Mouse (Mus musculus) ovary, postnatal 10 days (tissue): ENCODE measurements at regions not wholly inside any gene's neighbourhood (a gene's known extent, or its start where the extent isn't known, plus 50 kb on each side); places are given as distances from the start of the nearest gene placed in this dataset.

Source experiments
- DNase-seq: peaks from one replicate; pipeline ENCODE4 v3.0.0; 2022; ENCODE audit warnings: low spot score

DNA sequence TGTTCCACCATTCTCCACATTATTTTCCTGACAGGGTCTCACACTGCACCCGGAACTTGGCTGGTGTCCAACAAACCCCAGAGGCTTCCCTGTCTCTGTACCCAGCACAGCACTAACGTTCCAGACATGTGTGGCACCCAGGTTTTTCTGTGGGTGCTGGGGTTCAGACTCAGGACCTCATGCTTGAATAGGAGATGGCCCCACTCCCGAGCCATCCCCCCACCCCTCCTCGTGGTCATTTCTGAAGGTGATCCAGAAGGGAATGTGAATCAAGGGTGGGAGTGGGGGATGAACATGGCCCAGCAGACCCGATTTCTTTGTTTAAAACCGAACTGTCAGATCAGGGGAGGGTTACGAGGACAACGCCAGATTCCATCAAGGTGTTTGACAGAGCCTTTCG is 245.6 kb downstream of the Tbc1d1 start:
- no peak for DNase-seq

DNA sequence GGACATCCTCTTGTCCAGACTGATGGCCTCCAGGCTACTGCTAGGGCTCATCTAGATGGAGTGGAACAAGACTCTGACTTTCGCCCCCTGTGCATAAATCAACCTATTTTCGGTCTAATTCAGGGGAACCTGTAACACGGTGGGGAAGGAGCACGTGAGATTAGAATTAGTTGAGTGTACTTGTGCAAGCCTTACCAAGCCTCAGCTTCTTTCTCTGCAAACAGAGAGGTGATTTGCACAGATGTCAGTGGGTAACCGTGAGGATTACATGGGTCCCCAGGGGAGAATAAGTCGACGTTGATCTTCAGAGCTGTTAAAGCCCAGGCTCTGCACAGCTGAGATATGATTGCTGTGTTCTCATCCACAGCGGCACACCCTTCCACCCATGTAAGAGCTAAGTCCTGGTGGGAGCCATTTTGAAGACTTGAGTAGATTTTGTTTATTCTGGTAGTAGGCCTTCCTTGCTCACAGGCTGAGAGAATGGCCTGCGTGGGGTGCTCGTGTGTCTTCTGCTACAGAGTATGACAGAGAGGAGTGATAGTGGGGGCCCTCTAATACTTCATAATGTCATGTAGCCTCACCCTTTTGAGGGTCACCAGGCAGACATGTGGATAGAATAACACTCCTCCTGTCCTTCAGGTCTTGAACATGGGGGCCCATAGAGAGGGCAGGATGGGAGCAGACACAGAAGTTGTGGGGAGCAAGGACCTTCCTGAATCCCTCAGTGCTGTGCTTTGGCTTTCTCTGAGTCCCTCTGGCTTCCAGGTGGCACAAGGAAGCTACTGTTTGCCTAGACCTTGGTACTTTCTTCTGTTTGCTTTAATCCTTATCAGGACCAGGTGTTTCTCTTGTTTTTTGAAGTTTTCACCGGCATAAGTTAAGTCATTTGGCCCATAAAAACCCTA is 247.2 kb downstream of the Tbc1d1 start:
- no peak for DNase-seq

DNA sequence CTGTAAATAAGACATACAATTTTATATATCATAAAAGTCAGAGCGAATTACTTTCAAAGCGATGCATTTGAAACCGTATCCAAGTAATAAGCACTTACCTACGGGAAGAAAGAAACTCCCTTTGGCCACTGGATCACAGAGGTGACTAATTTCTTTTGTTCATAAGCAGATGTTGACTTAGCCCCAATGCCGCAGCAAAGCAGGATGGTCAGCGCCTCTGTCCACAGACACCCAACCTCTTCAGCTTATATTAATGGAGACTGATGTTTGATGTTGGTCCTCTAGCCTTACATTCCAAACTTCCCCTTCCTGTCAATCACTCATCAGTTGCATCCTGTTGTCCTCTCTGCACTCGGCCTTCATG is 247.9 kb downstream of the Tbc1d1 start:
- no peak for DNase-seq

DNA sequence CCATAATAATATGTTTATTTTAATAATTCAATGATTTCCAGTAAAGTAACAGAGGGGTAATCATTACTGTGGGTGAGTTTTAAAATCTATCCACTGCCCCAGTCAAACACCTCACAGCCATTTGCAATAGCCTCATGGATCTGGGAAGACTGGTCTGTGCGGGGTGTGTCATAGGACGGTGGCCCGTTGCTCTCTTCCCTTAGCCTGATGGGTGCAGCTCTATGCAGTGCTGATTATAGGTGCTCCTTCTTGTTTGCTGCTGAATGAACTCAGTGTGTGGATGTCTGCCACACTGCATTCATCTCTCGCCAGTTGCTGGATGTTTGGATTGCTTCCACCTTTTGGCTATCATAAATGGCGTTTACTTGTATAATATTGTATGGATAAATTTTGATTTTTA is 248.4 kb downstream of the Tbc1d1 start:
- DNase-seq, result no peak

DNA sequence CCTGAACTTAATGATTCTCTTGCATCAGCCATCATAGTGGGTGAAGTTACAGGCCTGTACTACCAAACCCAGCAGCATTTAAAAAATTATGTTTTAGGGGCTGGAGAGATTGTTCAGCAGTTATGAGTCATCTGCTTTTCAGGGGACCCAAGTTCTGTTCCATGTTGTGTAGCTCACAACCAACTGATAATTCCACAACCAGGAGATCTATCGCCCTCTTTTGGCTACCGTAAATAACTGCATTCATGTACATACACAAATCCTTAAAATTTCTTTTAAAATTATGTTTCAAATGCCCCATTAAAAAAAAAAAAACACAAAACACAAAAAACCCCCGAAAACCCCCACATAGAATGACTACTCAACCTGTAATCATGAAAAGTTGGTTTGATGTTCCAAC is 252.8 kb downstream of the Tbc1d1 start:
- no peak for DNase-seq

DNA sequence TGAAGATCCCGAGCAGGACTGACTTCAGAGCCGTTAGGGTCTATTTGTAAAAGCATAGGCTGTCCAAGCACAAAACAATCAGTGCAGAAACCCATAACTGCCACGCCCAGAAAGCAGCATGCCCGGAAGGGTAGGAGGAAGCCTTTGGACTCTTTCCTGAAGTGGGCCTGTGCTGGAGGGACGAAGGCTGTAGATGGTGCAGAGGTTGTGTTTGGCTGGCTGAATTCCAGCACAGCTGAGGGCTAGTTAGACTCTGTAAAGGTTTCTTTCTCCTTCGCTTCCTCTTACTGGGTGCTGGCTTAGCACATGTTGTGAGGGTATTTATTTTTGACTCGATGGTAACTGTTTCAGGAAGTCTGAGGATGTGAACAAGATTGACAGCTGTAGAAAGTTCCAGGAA is 254.5 kb downstream of the Tbc1d1 start:
- no peak for DNase-seq

DNA sequence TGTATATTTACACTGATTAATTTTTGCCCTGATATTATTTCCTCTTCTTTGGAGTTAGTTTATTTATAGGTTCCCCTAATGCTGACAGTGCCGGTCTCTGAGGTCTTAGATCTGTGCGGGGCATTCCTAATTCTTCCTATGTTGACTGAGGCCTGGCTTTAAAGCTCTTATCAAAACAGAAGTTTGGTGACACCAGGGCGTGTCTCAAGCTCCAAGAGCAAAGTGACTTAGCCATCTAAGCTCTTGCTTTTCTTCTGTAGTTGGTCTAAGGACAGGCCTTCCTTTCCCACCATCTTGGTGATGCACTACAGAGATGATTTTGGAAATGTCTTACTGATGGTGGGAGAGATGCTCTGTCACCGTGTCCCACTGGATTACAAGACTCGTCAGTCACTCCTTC is 258.4 kb downstream of the Tbc1d1 start:
- DNase-seq, result no peak

DNA sequence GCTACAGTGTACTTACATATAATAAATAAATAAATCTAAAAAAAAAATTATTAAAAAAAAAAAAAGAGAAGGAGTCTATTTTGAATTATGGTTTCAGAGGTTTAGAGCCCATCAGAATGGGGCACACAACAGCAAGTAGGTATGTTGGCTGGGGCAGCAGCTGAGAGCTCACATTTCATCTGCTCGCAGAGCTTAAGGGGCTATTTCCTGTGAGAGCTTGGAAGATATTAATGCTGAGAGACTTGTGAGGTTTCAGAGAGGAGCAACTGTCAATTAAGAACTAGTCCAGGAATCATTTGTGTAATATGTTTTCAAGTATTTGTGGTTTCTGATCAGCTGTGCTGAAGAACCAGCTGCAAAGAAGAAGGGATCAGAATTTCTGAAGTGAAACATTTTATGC is 263.3 kb downstream of the Tbc1d1 start:
- no peak for DNase-seq

DNA sequence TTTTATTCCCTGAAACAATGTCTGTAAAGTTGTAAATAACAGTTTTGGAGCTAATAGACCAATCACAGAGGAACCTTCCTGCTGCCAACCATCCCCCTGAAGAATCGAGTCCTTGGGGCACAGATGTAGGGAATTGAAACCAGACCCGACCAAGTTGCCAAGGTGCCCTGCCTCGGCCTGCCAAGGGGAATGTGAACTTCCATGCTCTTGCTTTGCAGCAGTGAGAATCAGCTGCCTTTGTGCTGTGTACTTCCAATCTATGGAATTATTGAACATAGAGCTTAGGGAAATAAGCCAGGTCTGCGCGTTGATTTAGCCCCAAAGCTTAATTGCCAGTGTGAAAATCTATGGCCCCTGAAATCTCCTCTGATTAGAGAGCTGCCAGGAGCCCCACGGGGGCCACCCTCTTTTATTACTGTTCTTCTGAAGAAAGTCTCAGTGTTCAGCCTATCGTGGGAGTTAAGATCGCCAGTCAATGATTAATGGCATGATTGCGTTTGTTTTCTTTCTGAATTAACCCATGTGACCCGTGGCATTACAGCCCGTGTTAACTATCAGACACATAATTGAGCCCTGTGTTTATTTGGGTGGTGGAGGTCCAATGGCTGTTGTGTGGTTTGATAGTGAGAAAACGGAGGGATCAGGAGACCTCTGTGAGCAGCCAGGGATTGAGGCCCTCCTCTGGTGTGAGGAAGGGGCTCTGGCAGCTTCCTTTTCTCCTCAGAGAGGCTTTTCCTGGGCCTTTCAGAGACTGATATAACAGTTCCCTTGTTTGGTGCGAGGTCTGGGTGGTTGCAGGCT is 266.9 kb downstream of the Tbc1d1 start:
- DNase-seq, result no peak

DNA sequence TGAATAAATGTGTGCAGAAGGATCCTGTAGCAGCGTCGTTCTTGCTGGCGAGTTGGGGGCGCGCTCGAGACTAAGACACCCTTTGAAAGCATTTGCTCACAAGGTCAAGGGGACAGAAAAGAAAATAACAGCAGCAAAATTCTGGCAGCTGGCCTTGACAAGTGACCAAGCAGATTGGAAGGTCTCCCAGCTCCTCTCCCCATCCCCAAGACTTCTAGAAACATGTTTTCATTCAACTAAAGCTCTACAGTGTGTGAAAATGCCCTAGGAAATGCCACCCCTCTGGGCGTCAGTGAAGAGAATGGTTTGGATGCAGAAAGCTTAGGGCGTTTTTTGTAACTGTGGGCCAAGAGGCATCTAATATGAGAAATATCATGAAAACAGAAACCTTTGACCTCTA is 272.7 kb downstream of the Tbc1d1 start:
- no peak for DNase-seq

DNA sequence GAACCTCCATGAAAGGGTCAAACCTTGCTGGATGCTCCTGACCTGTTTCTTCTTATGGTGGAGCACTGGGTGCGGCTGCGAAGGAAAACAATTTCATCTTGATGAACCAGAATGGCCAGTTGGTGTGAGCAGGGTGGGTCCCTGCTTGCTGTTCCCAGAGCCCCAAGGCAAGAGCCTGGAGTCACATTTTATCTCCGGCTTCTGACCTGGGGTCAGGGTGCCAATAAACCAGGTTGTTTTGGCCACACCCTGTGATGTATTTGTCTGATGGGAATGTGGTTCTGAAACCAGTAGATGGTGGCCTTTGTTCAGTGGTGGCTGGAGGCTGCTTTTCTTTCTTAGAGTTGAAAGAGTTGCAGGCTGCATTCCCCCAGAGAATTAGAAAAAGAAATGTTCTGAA is 274.4 kb downstream of the Tbc1d1 start:
- no peak for DNase-seq

DNA sequence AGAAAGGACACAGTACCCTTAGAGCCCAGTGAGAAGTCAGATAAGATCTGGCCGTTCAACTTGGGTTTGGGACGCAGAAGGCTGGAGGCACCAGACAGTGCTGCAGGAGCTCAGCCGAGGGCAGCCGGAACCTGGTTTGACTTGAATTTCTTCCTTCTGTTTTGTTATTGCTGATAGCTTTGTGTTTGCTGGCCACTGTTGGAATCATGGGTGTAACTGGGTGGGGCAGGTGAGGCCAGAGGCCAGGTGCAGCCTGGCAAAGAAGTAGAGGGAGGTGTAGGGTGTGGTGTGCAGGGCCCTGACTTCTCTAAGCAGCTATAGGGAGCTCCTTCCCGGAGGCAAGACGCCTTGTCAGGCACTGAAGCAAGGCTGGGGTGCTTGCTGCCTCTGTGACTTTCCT is 275.5 kb downstream of the Tbc1d1 start:
- no peak for DNase-seq

DNA sequence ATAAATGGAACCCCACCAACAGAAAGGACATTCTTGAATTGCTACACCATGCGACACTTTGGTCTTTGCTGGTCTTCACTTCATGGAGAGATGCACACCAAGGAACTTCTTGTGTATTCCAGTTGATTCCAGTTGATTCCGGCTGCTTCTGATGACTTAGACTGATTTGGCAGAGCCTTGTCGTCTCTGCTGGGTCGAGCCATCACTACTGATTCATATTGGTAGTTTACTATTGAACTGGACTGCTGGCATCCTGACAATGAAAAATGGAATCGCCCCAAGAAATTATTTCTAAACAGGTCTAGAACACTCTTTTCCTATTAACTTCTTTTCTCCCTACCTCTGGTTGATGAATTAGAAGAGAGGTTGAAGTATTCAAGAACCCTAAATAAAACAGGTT is 277.7 kb downstream of the Tbc1d1 start:
- no peak for DNase-seq

DNA sequence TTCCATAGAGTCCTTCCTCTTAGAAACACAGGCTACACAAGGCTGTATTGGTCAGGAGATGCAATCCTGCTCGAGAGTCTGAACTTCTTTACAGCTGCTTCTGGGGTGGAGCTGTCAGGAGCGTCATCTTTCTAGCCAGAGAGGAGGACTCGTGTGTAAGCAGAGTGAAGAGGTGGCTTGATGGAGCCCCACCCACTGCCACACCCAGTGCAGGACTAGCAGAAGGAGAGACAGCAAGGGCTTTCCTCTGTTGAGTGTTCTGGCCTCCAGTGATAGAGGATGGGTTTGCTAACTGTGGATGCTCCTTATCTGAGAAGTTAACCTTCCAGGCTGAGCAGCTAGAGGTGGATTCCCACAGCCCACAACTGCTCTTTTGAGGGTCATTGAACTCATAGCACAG is 279.4 kb downstream of the Tbc1d1 start:
- DNase-seq, result no peak

DNA sequence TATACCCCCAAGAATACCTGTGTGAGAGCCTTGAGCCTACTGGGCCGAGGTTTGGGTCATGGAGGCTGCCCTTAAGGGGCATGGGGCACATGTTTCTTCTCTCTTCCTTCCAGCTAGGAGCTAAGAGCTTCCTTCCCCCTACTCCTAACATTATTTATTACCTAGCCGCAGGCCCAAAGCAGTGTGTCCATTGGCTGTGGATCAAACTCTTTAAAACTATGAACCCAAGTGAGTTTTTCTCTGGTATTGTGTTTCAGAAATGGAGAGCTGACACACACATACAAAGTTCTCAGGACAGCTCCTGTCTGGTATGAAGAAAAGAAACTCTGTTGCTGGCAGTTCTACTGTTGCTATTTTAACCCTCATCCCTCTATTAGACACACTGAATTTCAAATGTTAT is 279.9 kb downstream of the Tbc1d1 start:
- no peak for DNase-seq

DNA sequence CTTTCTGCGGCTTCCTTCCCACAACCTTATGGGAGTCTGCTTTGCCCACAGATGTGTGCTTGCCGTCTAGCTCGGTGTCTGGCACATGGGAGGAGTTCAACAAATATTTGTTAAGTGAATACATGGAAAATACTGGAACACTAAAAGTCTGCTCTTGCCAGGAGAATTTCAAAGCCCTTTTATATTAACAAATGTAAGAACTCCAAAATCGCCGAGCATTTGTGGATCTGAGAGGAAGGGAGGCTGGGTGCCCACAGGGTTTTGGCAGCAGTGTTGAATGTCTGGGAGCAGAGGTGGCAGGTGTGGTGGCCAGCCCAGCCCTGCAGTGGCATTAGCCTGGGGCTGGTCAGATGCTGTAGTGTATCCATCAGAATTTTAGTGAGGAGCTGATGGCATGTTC is 281.6 kb downstream of the Tbc1d1 start:
- no peak for DNase-seq

DNA sequence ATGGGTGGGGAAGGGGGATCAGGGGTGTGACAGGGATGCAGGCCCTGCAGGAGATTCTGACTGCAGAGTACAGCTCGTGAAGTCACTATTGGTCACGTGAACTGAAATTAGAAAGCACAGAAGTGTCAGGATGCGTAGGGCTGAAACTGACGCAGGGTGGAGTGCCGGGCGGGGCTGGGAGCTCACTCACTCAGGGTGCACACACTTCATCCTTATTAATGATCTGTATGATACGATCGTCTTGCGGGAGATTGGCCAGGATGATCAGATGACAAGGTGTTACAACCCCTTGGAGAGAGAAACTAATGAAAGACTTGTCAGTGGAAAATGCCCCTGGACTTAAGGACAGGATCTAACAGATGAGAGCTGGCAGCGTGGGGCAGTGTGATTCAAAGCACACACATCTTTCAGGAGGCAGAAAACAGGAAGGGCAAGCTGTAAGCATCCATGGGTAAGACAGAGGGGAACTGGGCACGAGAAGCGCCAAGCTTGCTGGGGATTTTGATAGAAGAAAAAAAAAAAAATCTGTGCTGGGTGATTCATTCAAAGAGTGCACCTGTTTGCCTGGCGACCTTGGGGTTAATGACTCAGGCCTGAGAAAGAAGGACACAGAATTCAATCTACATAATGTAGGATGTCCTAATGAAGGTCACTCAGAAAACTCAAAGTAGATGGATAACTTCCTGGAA is 282.5 kb downstream of the Tbc1d1 start:
- DNase-seq, result no peak

DNA sequence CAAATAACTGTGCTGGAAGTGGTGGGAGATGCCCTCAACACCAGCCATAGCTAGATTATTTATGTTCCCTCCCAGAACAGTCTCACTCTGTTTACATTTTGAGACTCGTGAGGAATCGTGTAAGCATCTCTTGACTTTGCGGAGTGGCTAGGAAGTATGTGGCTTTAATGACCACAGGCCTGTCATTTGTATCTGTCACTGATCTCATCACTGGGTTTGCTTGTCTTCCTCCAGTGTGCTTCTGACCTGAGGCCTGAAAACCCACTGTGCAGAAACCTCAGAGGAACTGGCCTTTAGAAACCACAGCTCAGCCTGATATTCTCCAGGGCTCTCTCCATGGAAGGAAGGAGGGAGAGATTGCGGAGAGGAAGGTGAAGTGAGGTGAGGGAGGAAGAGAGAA is 291.7 kb downstream of the Tbc1d1 start:
- DNase-seq, result no peak

DNA sequence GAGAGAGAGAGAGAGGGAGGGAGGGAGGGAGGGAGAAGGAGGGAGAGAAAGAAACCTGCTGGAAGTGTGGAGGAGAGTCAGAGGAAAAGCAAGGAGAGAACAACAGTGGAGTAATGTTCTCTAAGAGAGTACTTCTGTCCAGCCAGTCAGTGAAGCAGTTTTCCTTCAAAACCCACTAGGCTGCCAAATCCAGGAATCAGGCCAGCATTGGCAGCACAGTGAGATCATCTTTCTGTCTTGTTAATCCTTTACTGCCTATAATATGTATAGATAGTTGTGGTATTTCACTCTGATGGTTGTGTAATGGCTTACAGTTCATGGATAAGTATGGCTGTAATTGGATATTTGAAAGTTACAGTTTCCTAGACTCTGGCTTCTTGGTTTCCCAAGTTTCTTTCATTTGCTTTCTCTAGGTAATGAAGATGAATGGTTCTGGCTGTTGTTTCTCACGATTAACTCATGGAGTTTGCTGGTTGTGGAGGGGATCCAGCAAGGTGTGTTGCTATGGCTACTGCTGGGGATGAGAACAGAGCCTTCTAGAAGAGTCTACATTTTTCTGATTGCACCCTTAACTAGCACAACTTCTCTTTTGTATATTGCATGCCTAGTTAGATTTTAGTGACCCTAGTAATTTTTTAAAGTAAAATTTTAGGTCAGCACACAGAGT is 296.7 kb downstream of the Tbc1d1 start:
- no peak for DNase-seq

DNA sequence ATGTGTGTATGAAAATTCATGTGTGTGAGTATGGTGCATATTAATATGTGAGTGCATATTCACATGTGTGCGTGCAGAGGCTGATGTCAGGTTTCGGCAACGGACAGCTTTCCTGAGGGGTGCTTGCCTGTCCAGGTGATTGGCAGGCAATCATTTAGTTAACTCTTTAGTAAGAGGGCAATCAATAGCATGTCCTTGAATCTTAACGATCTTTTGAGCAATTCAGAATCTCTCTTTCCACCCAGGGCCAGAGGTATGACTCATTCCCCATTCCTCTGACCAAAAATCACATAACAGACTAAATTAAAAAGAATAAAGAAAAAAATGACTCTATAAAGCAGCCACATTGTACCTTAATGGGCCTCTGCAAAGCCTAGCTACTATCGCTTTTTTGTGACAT is 303.7 kb downstream of the Tbc1d1 start:
- DNase-seq, result no peak

DNA sequence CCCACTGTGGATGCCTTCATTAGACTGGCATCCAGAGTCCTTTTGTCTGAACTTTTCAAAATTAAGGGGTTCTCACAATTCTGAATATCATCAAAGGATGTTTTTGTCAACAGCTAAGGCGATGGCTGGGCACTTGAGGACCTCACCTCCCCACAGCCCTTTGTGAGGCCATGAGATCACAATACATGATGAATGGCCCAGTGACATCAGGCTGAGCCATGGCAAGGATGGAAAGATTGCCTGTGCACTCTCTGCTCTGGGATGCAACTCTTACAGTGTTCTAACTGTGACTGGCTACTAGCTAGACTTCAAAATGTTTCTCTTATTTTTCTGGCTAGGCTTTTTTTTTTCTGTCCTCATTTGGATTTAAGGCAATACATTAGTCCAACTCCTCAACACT is 304.8 kb downstream of the Tbc1d1 start:
- no peak for DNase-seq

DNA sequence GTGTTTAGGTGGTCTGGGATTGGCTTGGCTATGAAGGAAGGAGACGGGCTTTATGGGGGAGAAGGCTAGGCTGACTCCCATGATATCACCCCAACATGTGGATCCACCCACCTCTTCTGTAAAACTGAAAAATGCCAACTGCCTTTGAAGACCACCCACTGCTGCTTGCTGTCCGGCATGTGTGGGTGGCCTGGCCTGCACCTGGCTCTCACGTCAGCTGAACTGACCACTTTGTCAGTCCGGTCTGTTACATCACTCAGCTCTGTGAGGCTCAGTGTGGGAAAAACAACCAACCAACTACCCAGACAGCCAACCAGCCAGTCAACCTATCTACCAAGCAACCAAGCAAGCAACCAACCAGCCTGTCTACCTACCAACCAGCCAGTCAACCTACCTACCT is 305.5 kb downstream of the Tbc1d1 start:
- DNase-seq, result no peak
